ENCODE assay signal across 46 mouse cellular contexts in the genomic region with DNA sequence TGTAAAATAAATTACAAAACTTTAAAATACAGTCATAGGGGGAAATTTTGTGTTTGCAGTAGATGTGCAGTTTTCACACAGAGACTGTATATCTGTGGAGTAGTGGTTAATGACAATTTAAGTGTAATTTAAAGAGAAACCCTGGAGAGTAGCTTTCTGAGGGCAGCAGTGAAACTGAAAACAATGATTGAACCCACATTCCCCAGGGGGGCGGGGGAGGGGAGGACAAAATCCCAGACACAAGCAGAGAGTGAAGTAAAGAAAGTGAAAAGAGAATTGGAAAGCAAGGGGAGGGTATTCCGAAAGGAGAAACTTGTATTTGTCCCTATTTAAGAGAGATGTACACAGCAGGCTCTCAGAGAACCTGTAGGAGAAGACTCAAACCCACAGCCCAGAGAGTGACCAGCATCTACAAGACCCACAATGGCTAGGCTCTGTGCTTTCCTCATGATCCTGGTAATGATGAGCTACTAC. TPM values are rescaled to one million over a fixed set of nuclear protein-coding genes. Genes with fewer than 3 reads are reported as not detected.
"Had no signal": no experiment of that assay in that cellular context is flagged by ENCODE, and none has a peak within 500 bp of the region (broad histone marks: within the 10 kb centered on the region; RNA-seq: fewer than 3 reads in every experiment).

A gene (plus strand): TSS at position 424 of the 474 bp plus-strand sequence.

- H3K4me3 ChIP-seq: left cerebral cortex, adult 2 months; limb, embryonic 10.5 days; limb, embryonic 12.5 days; limb, embryonic 13.5 days; limb, embryonic 15.5 days; liver, embryonic 12.5 days; liver, embryonic 13.5 days; liver, embryonic 15.5 days; lung, embryonic 15.5 days; megakaryocyte, embryonic 14.5 days; midbrain, embryonic 10.5 days; midbrain, embryonic 12.5 days; midbrain, embryonic 13.5 days; midbrain, embryonic 15.5 days; myocyte had no signal

- DNase-seq: left cerebral cortex, postnatal 4 days; liver; liver, embryonic 13.5 days; liver, postnatal 0 days; lung, adult 18-20 months; lung, adult 2 months; lung, embryonic 14.5 days; lung, postnatal 10 days; lung, postnatal 14 days; lung, postnatal 36 days; lung, postnatal 4 days; midbrain, embryonic 14.5 days had no signal

- H3K4me1 ChIP-seq: limb, embryonic 10.5 days; limb, embryonic 12.5 days; limb, embryonic 13.5 days; limb, embryonic 15.5 days; liver, embryonic 12.5 days; liver, embryonic 13.5 days; liver, embryonic 15.5 days; lung, embryonic 15.5 days; midbrain, embryonic 10.5 days; midbrain, embryonic 12.5 days; midbrain, embryonic 13.5 days; midbrain, embryonic 15.5 days had no signal

- H3K27me3 ChIP-seq: limb, embryonic 12.5 days; limb, embryonic 13.5 days; limb, embryonic 15.5 days; liver, embryonic 13.5 days; liver, embryonic 15.5 days; lung, embryonic 15.5 days; midbrain, embryonic 12.5 days; midbrain, embryonic 13.5 days; midbrain, embryonic 15.5 days had no signal

- H3K36me3 ChIP-seq: limb, embryonic 10.5 days; limb, embryonic 12.5 days; limb, embryonic 13.5 days; limb, embryonic 15.5 days; liver, embryonic 12.5 days; liver, embryonic 13.5 days; liver, embryonic 15.5 days; lung, embryonic 15.5 days; midbrain, embryonic 10.5 days; midbrain, embryonic 12.5 days; midbrain, embryonic 13.5 days; midbrain, embryonic 15.5 days had no signal

- H3K9ac ChIP-seq: limb, embryonic 12.5 days; limb, embryonic 13.5 days; limb, embryonic 15.5 days; liver, embryonic 12.5 days; liver, embryonic 13.5 days; liver, embryonic 14.5 days; liver, embryonic 15.5 days; liver, postnatal 0 days; lung, embryonic 14.5 days; lung, embryonic 15.5 days; midbrain, embryonic 12.5 days; midbrain, embryonic 13.5 days; midbrain, embryonic 15.5 days had no signal

- H3K27ac ChIP-seq: left cerebral cortex, adult 2 months; limb, embryonic 10.5 days; limb, embryonic 12.5 days; limb, embryonic 13.5 days; limb, embryonic 15.5 days; liver, embryonic 12.5 days; liver, embryonic 13.5 days; liver, embryonic 14.5 days; liver, embryonic 15.5 days; lung, embryonic 15.5 days; macrophage; midbrain, embryonic 10.5 days; midbrain, embryonic 12.5 days; midbrain, embryonic 13.5 days; midbrain, embryonic 15.5 days had no signal

- H3K9me3 ChIP-seq: limb, embryonic 10.5 days; limb, embryonic 12.5 days; limb, embryonic 13.5 days; limb, embryonic 15.5 days; liver, embryonic 12.5 days; liver, embryonic 13.5 days; liver, embryonic 15.5 days; lung, embryonic 15.5 days; megakaryocyte, embryonic 14.5 days; midbrain, embryonic 10.5 days; midbrain, embryonic 12.5 days; midbrain, embryonic 13.5 days; midbrain, embryonic 15.5 days had no signal

- ATAC-seq: liver, embryonic 12.5 days; liver, postnatal 0 days; lung, postnatal 0 days; midbrain, embryonic 13.5 days; midbrain, embryonic 15.5 days; midbrain, embryonic 16.5 days had no signal

- H3K4me2 ChIP-seq: limb, embryonic 12.5 days; limb, embryonic 13.5 days; limb, embryonic 15.5 days; liver, embryonic 11.5 days; liver, embryonic 12.5 days; liver, embryonic 13.5 days; liver, embryonic 15.5 days; lung, embryonic 14.5 days; lung, embryonic 15.5 days; midbrain, embryonic 11.5 days; midbrain, embryonic 12.5 days; midbrain, embryonic 13.5 days; midbrain, embryonic 15.5 days had no signal

RNA-seq across cellular contexts. Expression of the gene that starts here (rescaled TPM):
- total RNA-seq: left cerebral cortex, adult 2 months; left cerebral cortex, adult 8-10 months; left cerebral cortex, postnatal 10 days; left cerebral cortex, postnatal 14 days; left cerebral cortex, postnatal 25 days; left cerebral cortex, postnatal 36 days; left cerebral cortex, postnatal 4 days; liver, adult 2 months; megakaryocyte progenitor cell, adult 5-6 weeks; megakaryocyte, adult 5-6 weeks; midbrain, postnatal 0 days; monocyte, adult 5-6 weeks had no signal
- polyA plus RNA-seq: limb, embryonic 10.5 days; limb, embryonic 11.5 days; limb, embryonic 12.5 days; limb, embryonic 13.5 days; limb, embryonic 14.5 days; limb, embryonic 15.5 days; liver, adult 2 months; liver, embryonic 11.5 days; liver, embryonic 12.5 days; liver, embryonic 13.5 days; liver, embryonic 14.5 days; liver, embryonic 15.5 days; liver, embryonic 16.5 days; liver, postnatal 0 days; lung, adult 2 months; lung, embryonic 14.5 days; lung, embryonic 15.5 days; lung, embryonic 16.5 days; lung, postnatal 0 days; macrophage; midbrain, embryonic 10.5 days; midbrain, embryonic 11.5 days; midbrain, embryonic 12.5 days; midbrain, embryonic 13.5 days; midbrain, embryonic 14.5 days; midbrain, embryonic 15.5 days; midbrain, embryonic 16.5 days; midbrain, postnatal 0 days; myocyte had no signal
